ENCODE assay signal across 18 mouse cellular contexts in the genomic region with DNA sequence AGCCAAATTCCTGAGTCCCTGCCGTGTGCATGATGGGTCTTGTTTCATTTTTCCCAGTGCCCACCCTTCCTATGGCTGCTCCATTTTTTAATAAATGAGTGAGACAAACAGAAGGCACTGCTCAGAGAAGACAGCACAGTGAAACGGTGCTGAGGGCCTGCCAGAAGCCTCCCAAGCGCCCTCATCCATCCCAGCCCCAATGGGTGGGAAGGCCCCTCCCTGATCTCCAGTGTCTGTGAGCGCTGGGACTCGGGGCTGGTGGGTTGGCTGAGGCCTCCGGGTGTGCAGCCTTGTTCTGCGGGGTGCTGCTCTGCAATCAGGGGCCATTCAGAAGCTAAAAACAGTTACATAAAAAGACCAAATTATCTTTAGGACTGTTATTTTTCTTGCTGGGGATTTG.
DNase-seq lines count a peak whose midpoint lies in the region; ATAC-seq and TF ChIP-seq lines count a peak whose summit lies in the region.
"Had no signal": no experiment of that assay in that cellular context is flagged by ENCODE, and none has a peak within 500 bp of the region (broad histone marks: within the 10 kb centered on the region; RNA-seq: fewer than 3 reads in every experiment).

No protein-coding gene starts in this region.

- DNase-seq in heart, adult 8-10 months (ENCODE audit: low spot score) = no peak
- no peak for DNase-seq in layer of hippocampus, adult 2 months (ENCODE audit: low spot score in 2 of 2)
- no peak for DNase-seq in layer of hippocampus, adult 8-10 months (ENCODE audit: low spot score in 2 of 2)
- DNase-seq in brain, adult 2 months (ENCODE audit: low read depth, low spot score) = peak; percentile 55
- no peak for DNase-seq in spleen, postnatal 10 days (ENCODE audit: low spot score in 2 of 2)
- DNase-seq: adrenal gland, postnatal 36 days; cerebellum, adult 9-10 months; gastrocnemius, postnatal 36 days; liver, embryonic 13.5 days had no signal

- TF ChIP-seq CTCF in layer of hippocampus, adult 2 months (conservative IDR thresholded peaks at IDR 0.05) = no peak

- ATAC-seq in heart, embryonic 12.5 days (ENCODE audit: insufficient number of reproducible peaks, low FRiP score) = no peak
- ATAC-seq in intestine, embryonic 16.5 days = peak; percentile 31; the same call in 1 of the 2 replicates
- ATAC-seq: activated CD4-positive, CD25-positive, alpha-beta regulatory T cell, adult 4 months; inflammation-experienced regulatory T-cells, adult 6 months; midbrain, embryonic 13.5 days; Patski had no signal

- no peak overlapping the region for H3K9ac ChIP-seq in heart, embryonic 12.5 days
- no peak overlapping the region for H3K9ac ChIP-seq in intestine, embryonic 16.5 days (ENCODE audit: low read depth, low read length)
- H3K9ac ChIP-seq: embryonic facial prominence, embryonic 12.5 days; hindbrain, embryonic 12.5 days; limb, embryonic 12.5 days; liver, embryonic 13.5 days; midbrain, embryonic 13.5 days had no signal

- no peaks in the 10 kb centered on the region for H3K27me3 ChIP-seq in heart, embryonic 12.5 days (replicated peaks)
- H3K27me3 ChIP-seq in intestine, embryonic 16.5 days (replicated peaks; ENCODE audit: control insufficient read depth, insufficient read depth, low read length) = no peaks in the 10 kb centered on the region
- H3K27me3 ChIP-seq: embryonic facial prominence, embryonic 12.5 days; hindbrain, embryonic 12.5 days; limb, embryonic 12.5 days; liver, embryonic 13.5 days; midbrain, embryonic 13.5 days; Patski had no signal

- no peaks in the 10 kb centered on the region for H3K9me3 ChIP-seq in heart, embryonic 12.5 days (replicated peaks)
- H3K9me3 ChIP-seq in intestine, embryonic 16.5 days (ENCODE audit: control insufficient read depth, low read length) = no peaks in the 10 kb centered on the region
- H3K9me3 ChIP-seq: embryonic facial prominence, embryonic 12.5 days; hindbrain, embryonic 12.5 days; limb, embryonic 12.5 days; liver, embryonic 13.5 days; midbrain, embryonic 13.5 days had no signal

- peaks cover 11% of the 10 kb centered on the region for H3K4me1 ChIP-seq in heart, embryonic 12.5 days (replicated peaks)
- H3K4me1 ChIP-seq in intestine, embryonic 16.5 days (ENCODE audit: control insufficient read depth, insufficient read depth, low read length) = peaks cover 15% of the 10 kb centered on the region
- H3K4me1 ChIP-seq: embryonic facial prominence, embryonic 12.5 days had no signal

- H3K27ac ChIP-seq in heart, embryonic 12.5 days (ENCODE audit: poor library complexity, severe bottlenecking) = 0 out of 2 replicates have a peak overlapping the region, but pooled peaks have one; percentile 13
- peak overlapping the region; percentile 78 for H3K27ac ChIP-seq in layer of hippocampus, adult 2 months
- H3K27ac ChIP-seq in intestine, embryonic 16.5 days (ENCODE audit: low read length) = peak overlapping the region; percentile 10; the same call in 1 of the 2 replicates
- H3K27ac ChIP-seq: embryonic facial prominence, embryonic 12.5 days; hindbrain, embryonic 12.5 days; limb, embryonic 12.5 days; liver, embryonic 13.5 days; midbrain, embryonic 13.5 days had no signal

- H3K4me3 ChIP-seq in heart, embryonic 12.5 days = no peak overlapping the region
- H3K4me3 ChIP-seq in layer of hippocampus, adult 2 months = no peak overlapping the region
- H3K4me3 ChIP-seq in intestine, embryonic 16.5 days (ENCODE audit: low read length) = no peak overlapping the region
- H3K4me3 ChIP-seq: embryonic facial prominence, embryonic 12.5 days; hindbrain, embryonic 12.5 days; limb, embryonic 12.5 days; liver, embryonic 13.5 days; midbrain, embryonic 13.5 days had no signal

- H3K36me3 ChIP-seq in heart, embryonic 12.5 days = peaks cover 60% of the 10 kb centered on the region
- H3K36me3 ChIP-seq in intestine, embryonic 16.5 days (ENCODE audit: control insufficient read depth, insufficient read depth, low read length) = no peaks in the 10 kb centered on the region; the same call in 1 of the 2 replicates

- no peak overlapping the region for H3K4me2 ChIP-seq in heart, embryonic 12.5 days
- no peak overlapping the region for H3K4me2 ChIP-seq in intestine, embryonic 16.5 days (ENCODE audit: low read depth, low read length)
- H3K4me2 ChIP-seq: embryonic facial prominence, embryonic 12.5 days; hindbrain, embryonic 12.5 days; limb, embryonic 12.5 days; liver, embryonic 13.5 days; midbrain, embryonic 13.5 days had no signal

- WGBS in heart, embryonic 12.5 days = 68% methylated on average over 7 of the region's 7 CpGs
- whole genome bisulfite sequencing in intestine, embryonic 16.5 days = 57% methylated on average over 7 of the region's 7 CpGs

Comparison
In these comparisons a context has a peak if more than half of its experiments do, and no peak if none do; other contexts are left out.
1. H3K27ac ChIP-seq: peak in every context shown above with its lines; median percentile 78 in layer of hippocampus, adult 2 months; 13 in heart, embryonic 12.5 days; 10 in intestine, embryonic 16.5 days.